Mouse (Mus musculus) thymus, postnatal 36 days (tissue): ENCODE measurements around the gene Glyr1.
A peak's percentile ranks its signal among the peaks of the same experiment; 100 is the strongest.

Experiments used
- DNase-seq, 2 experiments: peaks; one replicate each; pipeline ENCODE4 v3.0.0; 2022; ENCODE audit warnings: mixed read lengths in 2 of 2

The Glyr1 gene

GRCm38 (mm10) chr16:5049774-5050234 lies at the start of gene Glyr1, which contains the start of gene Ubn1:
Gene Glyr1 (minus strand): TSS chr16:5049863.
Gene Ubn1 (plus strand): TSS chr16:5050057.
- peak; percentile 98 to 100 for DNase-seq

- no peak for DNase-seq
Observed at GRCm38 (mm10) chr16:5096504-5096903, 46.8 kb upstream of the Glyr1 start.

- no peak for DNase-seq
Observed at GRCm38 (mm10) chr16:5093285-5093684, 43.6 kb upstream of the Glyr1 start.

GRCm38 (mm10) chr16:5089021-5089420 lies 39.4 kb upstream of the Glyr1 start:
- DNase-seq, result no peak

- DNase-seq, result no peak
Observed at GRCm38 (mm10) chr16:5086179-5086578, 36.5 kb upstream of the Glyr1 start.

- DNase-seq, result no peak
Observed at GRCm38 (mm10) chr16:5085196-5085595, 35.5 kb upstream of the Glyr1 start.

- no peak for DNase-seq
Observed at GRCm38 (mm10) chr16:5074341-5074740, 24.7 kb upstream of the Glyr1 start.

GRCm38 (mm10) chr16:5071974-5072373 lies 22.3 kb upstream of the Glyr1 start:
- no peak for DNase-seq

GRCm38 (mm10) chr16:5070321-5070720 lies 20.7 kb upstream of the Glyr1 start:
- DNase-seq, result no peak

- DNase-seq, result no peak
Observed at GRCm38 (mm10) chr16:5063472-5063871, 13.8 kb upstream of the Glyr1 start.

- DNase-seq, result no peak
Observed at GRCm38 (mm10) chr16:5058114-5058513, 8.5 kb upstream of the Glyr1 start.

GRCm38 (mm10) chr16:5050251-5051110 lies 818 bp upstream of the Glyr1 start:
- peak; percentile 84 to 89 for DNase-seq

GRCm38 (mm10) chr16:5049182-5049773 lies 385 bp downstream of the Glyr1 start:
- DNase-seq, result no peak

- no peak for DNase-seq
Observed at GRCm38 (mm10) chr16:5045322-5045721, 4.3 kb downstream of the Glyr1 start.

- no peak for DNase-seq
Observed at GRCm38 (mm10) chr16:5036649-5037234, 12.9 kb downstream of the Glyr1 start.

- DNase-seq, result no peak
Observed at GRCm38 (mm10) chr16:5035591-5035990, 14.1 kb downstream of the Glyr1 start.

- DNase-seq, result no peak
Observed at GRCm38 (mm10) chr16:5029847-5030246, 19.8 kb downstream of the Glyr1 start.

GRCm38 (mm10) chr16:5024021-5024420 lies 25.6 kb downstream of the Glyr1 start:
- DNase-seq, result no peak

- DNase-seq, result no peak
Observed at GRCm38 (mm10) chr16:5014578-5014977, 35.1 kb downstream of the Glyr1 start.

- peak; percentile 95 to 97 for DNase-seq
Observed at GRCm38 (mm10) chr16:5013054-5013838, 36.4 kb downstream of the Glyr1 start, which contains the start of gene Rogdi. Gene Rogdi (minus strand): TSS chr16:5013553.

GRCm38 (mm10) chr16:5012036-5013005 lies 37.3 kb downstream of the Glyr1 start:
- DNase-seq, result no peak

- no peak for DNase-seq
Observed at GRCm38 (mm10) chr16:5011285-5011684, 38.4 kb downstream of the Glyr1 start.
